Mouse (Mus musculus) kidney, embryonic 16.5 days (tissue): Measurements from ENCODE around the gene Pla2g12b. TPM values are rescaled to one million over a fixed set of nuclear protein-coding genes. Genes with fewer than 3 reads are reported as not detected.

Source experiments
- ATAC-seq: fragments of 200-750 bp; cut with Nextera tagmentation; 2 replicates; pipeline ENCODE4 v1.8.0; 2017; ENCODE audit warnings: moderate TSS enrichment; ENCODE audit not compliant: low FRiP score, low TSS enrichment
- H3K27ac ChIP-seq: fragments of 300-500 bp; sonication (generic); 2 replicates; pipeline ENCODE4 v1.5.1; 2014; ENCODE audit warnings: low read length
- H3K27me3 ChIP-seq: fragments of 300-500 bp; sonication (generic); 2 replicates; pipeline ENCODE4 v1.6.1; 2014; ENCODE audit warnings: low read length, control low read depth, mixed read lengths; ENCODE audit not compliant: insufficient read depth
- H3K36me3 ChIP-seq: fragments of 300-500 bp; sonication (generic); 2 replicates; pipeline ENCODE4 v1.6.1; 2014; ENCODE audit warnings: low read length, control low read depth, mixed read lengths; ENCODE audit not compliant: insufficient read depth
- H3K4me1 ChIP-seq: fragments of 300-500 bp; sonication (generic); 2 replicates; pipeline ENCODE4 v1.6.1; 2014; ENCODE audit warnings: low read length, control low read depth, mixed read lengths; ENCODE audit not compliant: insufficient read depth
- H3K4me2 ChIP-seq: fragments of 300-500 bp; sonication (generic); replicated peaks from 2 replicates; pipeline ENCODE4 v1.6.1; 2014; ENCODE audit warnings: low read depth, low read length
- H3K4me3 ChIP-seq: fragments of 300-500 bp; sonication (generic); 2 replicates; pipeline ENCODE4 v1.5.1; 2014; ENCODE audit warnings: mild to moderate bottlenecking, low read length
- H3K9ac ChIP-seq: fragments of 300-500 bp; sonication (generic); replicated peaks from 2 replicates; pipeline ENCODE4 v1.6.1; 2014; ENCODE audit warnings: low read length
- H3K9me3 ChIP-seq: fragments of 300-500 bp; sonication (generic); 2 replicates; pipeline ENCODE4 v1.6.1; 2016; ENCODE audit warnings: low read length, control low read depth
- WGBS: fragments of 180-500 bp; shearing (Covaris S2); extraction: QIAGEN DNeasy Blood & Tissue Kit; methylation state at CpG from one replicate; pipeline ENCODE4 v1.1.7; 2014; 5-methylcytosine and 5-hydroxymethylcytosine counted together
- polyA plus RNA-seq: library from polyadenylated mRNA; unstranded; fragments of >200 nt; fragmentation: Nextera tagmentation; extraction: Ambion mirVana; gene quantifications from 2 replicates; pipeline ENCODE4 v1.2.1, GENCODE M21; 2015

Gene Pla2g12b
- polyA plus RNA-seq: 0.27 and 0.44 TPM in 2 replicates

GRCm38 (mm10) chr10:59402899-59403792, at the start of gene Pla2g12b:
Gene Pla2g12b (plus strand): TSS chr10:59403660.
- ATAC-seq: no peak
- 61% methylated on average over 21 of the region's 21 CpGs for WGBS
- 0 out of 2 replicates have a peak within 1 kb of the TSS, but pooled peaks have one; percentile 31 for H3K9ac ChIP-seq

GRCm38 (mm10) chr10:59354120-59354519, 49.3 kb upstream of the Pla2g12b start:
- Histone ChIP-seq H3K4me2 (no peak overlapping the region), H3K27me3 (no peaks in the 10 kb centered on the region), H3K4me1 (no peaks in the 10 kb centered on the region), H3K36me3 (peaks cover 33% of the 10 kb centered on the region), H3K9me3 (no peaks in the 10 kb centered on the region; the same call in 1 of the 2 replicates), H3K9ac (no peak overlapping the region), H3K27ac (no peak overlapping the region), H3K4me3 (no peak overlapping the region)
- 79% methylated on average over 12 of the region's 12 CpGs for WGBS
- no peak for ATAC-seq

More at GRCm38 (mm10) chr10:59402899-59403792, at the start of gene Pla2g12b:
- no peak within 1 kb of the TSS for H3K4me3 ChIP-seq
- H3K36me3 ChIP-seq: no peaks in the 10 kb centered on the region
- H3K4me2 ChIP-seq: no peak within 1 kb of the TSS
- no peaks in the 10 kb centered on the region for H3K27me3 ChIP-seq
- no peak within 1 kb of the TSS for H3K27ac ChIP-seq
- peaks cover 9% of the 10 kb centered on the region; the same call in 1 of the 2 replicates for H3K4me1 ChIP-seq
- H3K9me3 ChIP-seq: no peaks in the 10 kb centered on the region

GRCm38 (mm10) chr10:59355020-59355419, 48.4 kb upstream of the Pla2g12b start:
- no peak for ATAC-seq
- no peaks in the 10 kb centered on the region for H3K4me1 ChIP-seq
- H3K9ac ChIP-seq: no peak overlapping the region
- H3K27me3 ChIP-seq: no peaks in the 10 kb centered on the region
- H3K9me3 ChIP-seq: no peaks in the 10 kb centered on the region; the same call in 1 of the 2 replicates
- no peak overlapping the region for H3K27ac ChIP-seq
- no peak overlapping the region for H3K4me3 ChIP-seq
- 47% methylated on average over 8 of the region's 8 CpGs for WGBS
- H3K4me2 ChIP-seq: no peak overlapping the region
- H3K36me3 ChIP-seq: peaks cover 34% of the 10 kb centered on the region

GRCm38 (mm10) chr10:59358744-59359143, 44.7 kb upstream of the Pla2g12b start:
- 81% methylated on average over 4 of the region's 4 CpGs for WGBS
- Histone ChIP-seq H3K9ac (no peak overlapping the region), H3K27ac (no peak overlapping the region), H3K4me3 (no peak overlapping the region), H3K27me3 (no peaks in the 10 kb centered on the region), H3K36me3 (peaks cover 37% of the 10 kb centered on the region), H3K4me2 (no peak overlapping the region), H3K4me1 (no peaks in the 10 kb centered on the region), H3K9me3 (no peaks in the 10 kb centered on the region)
- ATAC-seq: no peak

- Histone ChIP-seq H3K27me3 (no peaks in the 10 kb centered on the region), H3K36me3 (peaks cover 42% of the 10 kb centered on the region), H3K27ac (no peak overlapping the region), H3K9ac (no peak overlapping the region), H3K4me1 (no peaks in the 10 kb centered on the region), H3K4me2 (no peak overlapping the region), H3K9me3 (no peaks in the 10 kb centered on the region), H3K4me3 (no peak overlapping the region)
- 90% methylated on average over 2 of the region's 2 CpGs for WGBS
- no peak for ATAC-seq
Observed at GRCm38 (mm10) chr10:59363208-59363607, 40.3 kb upstream of the Pla2g12b start.

- H3K4me2 ChIP-seq: no peak overlapping the region
- no peaks in the 10 kb centered on the region for H3K4me1 ChIP-seq
- ATAC-seq: no peak
- WGBS: 92% methylated on average over 3 of the region's 3 CpGs
- no peak overlapping the region for H3K4me3 ChIP-seq
- H3K27ac ChIP-seq: no peak overlapping the region
- no peak overlapping the region for H3K9ac ChIP-seq
- peaks cover 53% of the 10 kb centered on the region for H3K36me3 ChIP-seq
- no peaks in the 10 kb centered on the region for H3K27me3 ChIP-seq
- H3K9me3 ChIP-seq: no peaks in the 10 kb centered on the region
Observed at GRCm38 (mm10) chr10:59364551-59364950, 38.9 kb upstream of the Pla2g12b start.

GRCm38 (mm10) chr10:59365804-59366589, 37.5 kb upstream of the Pla2g12b start:
- H3K36me3 ChIP-seq: peaks cover 56% of the 10 kb centered on the region
- no peaks in the 10 kb centered on the region for H3K9me3 ChIP-seq
- no peak overlapping the region for H3K4me3 ChIP-seq
- H3K27ac ChIP-seq: no peak overlapping the region
- H3K4me1 ChIP-seq: no peaks in the 10 kb centered on the region
- H3K9ac ChIP-seq: no peak overlapping the region
- WGBS: 82% methylated on average over 5 of the region's 5 CpGs
- no peak for ATAC-seq
- no peaks in the 10 kb centered on the region for H3K27me3 ChIP-seq
- no peak overlapping the region for H3K4me2 ChIP-seq

- ATAC-seq: no peak
- H3K36me3 ChIP-seq: peaks cover 54% of the 10 kb centered on the region
- H3K4me1 ChIP-seq: no peaks in the 10 kb centered on the region
- H3K9me3 ChIP-seq: no peaks in the 10 kb centered on the region
- WGBS: 95% methylated on average over 4 of the region's 4 CpGs
- no peak overlapping the region for H3K4me3 ChIP-seq
- H3K4me2 ChIP-seq: no peak overlapping the region
- H3K27ac ChIP-seq: no peak overlapping the region
- H3K9ac ChIP-seq: no peak overlapping the region
- H3K27me3 ChIP-seq: no peaks in the 10 kb centered on the region
Observed at GRCm38 (mm10) chr10:59366746-59367145, 36.7 kb upstream of the Pla2g12b start.

- Histone ChIP-seq H3K27ac (no peak overlapping the region), H3K9ac (no peak overlapping the region), H3K9me3 (no peaks in the 10 kb centered on the region), H3K4me1 (no peaks in the 10 kb centered on the region), H3K36me3 (peaks cover 49% of the 10 kb centered on the region), H3K4me2 (no peak overlapping the region), H3K4me3 (no peak overlapping the region), H3K27me3 (no peaks in the 10 kb centered on the region)
- ATAC-seq: no peak
- WGBS: 75% methylated on average over 4 of the region's 4 CpGs
Observed at GRCm38 (mm10) chr10:59367206-59367605, 36.3 kb upstream of the Pla2g12b start.
